Mouse (Mus musculus) liver, embryonic 14.5 days (tissue): ENCODE measurements around the gene Cfap57.

Experiments used
- CTCF ChIP-seq: IDR thresholded peaks from 2 replicates; pipeline ENCODE4 v1.5.1; 2016; ENCODE audit warnings: antibody characterized with exemption, low read depth, control low read depth
- EP300 ChIP-seq: IDR thresholded peaks from 2 replicates; pipeline ENCODE4 v1.6.1; 2016; ENCODE audit warnings: antibody characterized with exemption, low read depth

- no peak for TF ChIP-seq CTCF
- TF ChIP-seq EP300, result no peak
These were observed 115.0 kb downstream of the Cfap57 start for GRCm38 (mm10) chr4:118505551-118505950.
